Mouse (Mus musculus) heart, postnatal 4 days (tissue): Measurements from ENCODE around the gene Rtl5. TPM values are rescaled to one million over a fixed set of nuclear protein-coding genes. Genes with fewer than 3 reads are reported as not detected.

Experiments
- DNase-seq: peaks from one replicate; pipeline ENCODE4 v3.0.0; 2021
- total RNA-seq, 2 experiments: library from RNA; stranded (reverse); gene quantifications; 2 replicates each; pipeline ENCODE4 v1.2.3; 2021

The Rtl5 gene
- total RNA-seq, 2 experiments from 2014 or later = 3.9 to 4.2 TPM

DNA sequence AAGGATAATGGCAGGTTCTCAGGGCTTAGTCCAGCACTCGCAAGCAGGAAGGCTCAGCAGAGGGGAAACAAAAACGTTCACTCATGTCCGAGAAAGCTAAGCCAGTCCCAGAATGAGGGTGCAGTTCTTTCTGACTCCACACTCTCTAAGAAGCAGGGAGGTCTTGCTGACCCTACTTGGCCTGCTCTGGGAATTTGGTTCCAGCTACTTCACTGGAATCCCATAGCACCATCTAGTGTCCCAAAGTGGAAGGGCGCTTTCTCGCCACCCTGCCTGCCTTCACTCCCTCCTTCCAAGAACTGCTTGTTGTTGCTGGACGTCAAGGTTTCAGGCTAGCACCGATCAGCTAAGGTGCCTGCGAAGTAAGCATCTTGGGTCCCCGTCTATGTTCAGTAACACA is 5.0 kb downstream of the Rtl5 start:
- DNase-seq = peak; percentile 87

- DNase-seq = no peak
Observed at GRCm38 (mm10) chrX:102065213-102065775, 5.8 kb downstream of the Rtl5 start.

DNA sequence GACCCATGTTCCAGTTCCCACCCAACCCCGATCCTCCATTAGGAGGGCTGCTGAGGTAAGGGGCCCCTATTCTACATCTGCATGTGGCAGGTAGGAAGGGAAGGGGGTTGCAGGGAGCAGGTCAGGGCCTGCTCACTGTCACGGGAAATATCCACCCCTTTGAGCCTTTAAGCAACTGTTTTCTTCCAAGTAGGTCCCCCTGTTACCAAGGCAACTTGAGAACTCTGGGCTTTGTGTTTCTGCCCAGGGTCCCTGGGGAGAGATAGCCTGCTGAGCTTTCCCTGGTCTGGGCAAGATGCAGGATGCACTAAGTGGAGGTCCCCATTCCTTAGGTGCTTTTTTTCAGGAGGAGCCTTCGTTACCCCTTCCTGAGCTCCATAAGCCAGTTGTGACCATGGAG is 7.0 kb downstream of the Rtl5 start:
- DNase-seq = no peak

- peak; percentile 21 for DNase-seq
Observed at GRCm38 (mm10) chrX:102060891-102061290, 10.2 kb downstream of the Rtl5 start.

- DNase-seq = peak; percentile 16
Observed at GRCm38 (mm10) chrX:102060243-102060642, 10.9 kb downstream of the Rtl5 start.

DNA sequence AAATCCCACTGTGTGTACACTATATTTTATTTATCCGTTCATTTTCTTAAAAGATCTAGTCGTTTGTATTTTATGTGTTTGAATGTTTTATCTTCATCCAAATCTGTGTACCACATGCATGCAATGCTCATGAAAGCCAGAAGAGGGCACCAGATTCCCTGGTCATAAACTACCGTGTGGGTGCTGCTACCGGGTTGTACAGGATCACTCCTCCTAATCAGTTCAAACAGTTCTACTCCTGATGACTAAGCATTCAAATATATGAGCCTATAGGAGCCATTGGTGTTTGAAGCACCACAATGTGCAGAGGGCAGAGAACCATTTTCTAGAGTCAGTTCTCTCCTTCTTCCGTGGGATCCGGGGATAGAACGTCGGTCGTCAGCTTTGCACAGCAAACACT is 11.7 kb downstream of the Rtl5 start:
- DNase-seq = peak; percentile 17

DNA sequence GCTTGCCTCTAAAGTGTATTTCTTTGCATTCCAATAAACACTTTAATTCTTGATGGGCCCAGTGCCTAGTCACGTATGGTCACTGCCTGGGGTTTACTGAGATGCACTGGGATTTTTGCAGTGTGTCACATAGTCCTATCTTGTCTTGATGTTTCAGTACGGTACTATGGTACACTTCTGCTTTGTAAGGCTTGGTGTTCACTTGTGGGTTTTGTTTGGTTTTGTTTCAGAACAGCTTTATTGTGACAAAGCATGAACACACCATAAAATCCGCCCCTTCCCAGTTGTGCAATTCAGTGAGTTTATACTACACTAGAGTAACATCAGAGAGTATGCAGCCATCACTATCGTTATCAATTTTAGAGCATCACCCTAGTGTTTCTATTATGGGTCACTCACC is 17.1 kb downstream of the Rtl5 start:
- no peak for DNase-seq

DNA sequence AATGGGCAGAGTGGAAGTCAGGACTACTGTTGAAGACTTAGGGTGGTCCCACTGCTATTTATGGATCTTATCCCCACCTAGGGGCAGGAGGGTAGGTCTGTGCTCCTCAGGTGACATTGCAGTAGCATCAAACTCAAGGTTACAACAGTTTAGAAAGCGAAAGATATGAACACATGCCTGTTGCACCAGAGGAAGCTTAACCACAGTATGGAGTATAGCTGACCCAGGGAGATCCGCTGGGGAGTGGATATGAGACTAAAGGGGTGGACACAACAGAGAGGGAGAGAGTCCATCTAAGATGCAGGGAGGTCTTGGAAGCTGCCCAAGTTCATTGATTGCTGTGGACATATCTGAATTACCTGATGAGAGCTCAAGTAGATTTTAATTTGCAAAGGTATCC is 17.7 kb downstream of the Rtl5 start:
- no peak for DNase-seq

- DNase-seq = no peak
Observed at GRCm38 (mm10) chrX:102051225-102051624, 19.9 kb downstream of the Rtl5 start.

- no peak for DNase-seq
Observed at GRCm38 (mm10) chrX:102050552-102050951, 20.6 kb downstream of the Rtl5 start.

DNA sequence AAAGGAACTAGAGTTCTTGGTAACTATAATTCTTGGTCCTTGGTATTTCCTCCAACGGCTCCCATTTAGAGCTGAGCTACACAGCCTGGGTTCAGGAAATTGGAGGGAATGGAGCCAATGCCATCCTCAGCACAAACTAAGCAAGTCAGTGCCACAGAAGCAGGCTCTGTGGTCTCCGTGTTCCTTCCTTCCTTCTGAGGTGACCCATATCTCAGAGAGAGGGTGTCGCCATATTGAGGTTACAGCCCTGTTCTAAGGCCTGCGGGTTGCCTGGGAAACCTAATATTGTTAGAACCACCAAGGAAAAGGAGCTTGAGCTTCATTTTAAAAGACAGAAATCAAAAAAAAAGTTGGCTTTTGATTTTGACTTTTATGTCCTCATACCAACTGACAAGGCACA is 28.7 kb downstream of the Rtl5 start:
- no peak for DNase-seq

DNA sequence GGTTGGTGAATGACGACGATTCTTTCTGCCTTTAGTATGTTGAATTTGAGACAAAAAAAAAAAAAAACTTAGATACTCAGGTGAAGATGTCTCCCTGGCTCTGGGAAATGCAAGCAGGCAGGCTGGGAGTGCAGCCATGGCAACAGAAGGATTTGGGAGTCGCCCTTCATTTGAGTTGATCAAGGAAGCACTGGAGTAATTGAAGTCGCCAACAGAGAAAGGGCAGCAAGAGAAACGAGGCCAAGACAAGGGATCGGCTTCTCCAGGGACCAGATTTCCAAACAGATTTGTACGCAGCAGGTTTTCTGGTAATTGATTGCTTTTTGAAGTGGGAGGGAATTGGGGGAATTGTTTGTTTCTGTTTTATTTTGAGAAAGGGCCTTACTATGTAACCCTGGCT is 29.5 kb downstream of the Rtl5 start:
- no peak for DNase-seq

DNA sequence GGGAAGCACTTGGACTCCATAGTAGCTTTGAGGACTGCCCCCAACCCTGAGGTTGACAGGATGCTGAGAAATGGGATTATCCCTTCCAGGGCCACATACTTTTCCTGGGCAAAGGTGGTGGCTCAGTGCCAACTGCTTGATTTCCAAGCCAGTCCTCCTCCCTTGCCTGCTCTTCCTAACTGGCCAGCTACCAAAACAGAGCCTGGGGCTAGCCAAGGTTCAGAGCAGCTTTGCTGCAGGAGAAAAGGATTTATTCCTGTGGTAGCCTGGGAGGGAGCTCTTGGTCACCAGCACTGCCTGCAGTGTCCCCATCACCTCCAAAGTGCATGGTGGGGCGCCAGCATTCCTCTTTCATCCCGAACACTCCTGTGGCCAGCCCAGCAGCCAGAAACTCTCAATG is 33.6 kb downstream of the Rtl5 start:
- DNase-seq = peak; percentile 37

DNA sequence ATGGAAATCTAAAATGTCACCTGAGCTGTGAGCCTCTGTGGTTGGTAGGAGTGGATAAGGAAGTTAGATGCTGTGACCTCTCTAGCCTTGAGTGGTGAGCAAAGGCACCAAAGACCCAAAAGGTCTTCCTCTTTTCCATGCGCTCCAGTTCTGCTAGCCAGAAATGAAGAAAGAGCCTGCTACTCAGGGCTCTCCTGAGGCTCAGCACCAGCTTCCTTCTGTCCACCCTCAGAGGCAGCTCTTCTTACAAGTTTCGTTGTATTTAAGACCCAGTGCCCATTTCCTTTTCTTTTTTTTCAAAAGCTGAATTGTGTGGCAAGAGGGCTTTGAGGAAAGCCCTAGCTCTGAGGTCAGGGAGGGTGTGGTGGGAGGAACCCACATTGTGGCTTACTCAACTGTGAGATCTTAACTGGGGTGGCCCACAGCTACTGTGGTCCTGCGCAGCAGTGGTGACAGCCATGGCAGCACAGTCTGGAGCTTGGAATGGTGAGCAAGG is 34.2 kb downstream of the Rtl5 start:
- DNase-seq = no peak

DNA sequence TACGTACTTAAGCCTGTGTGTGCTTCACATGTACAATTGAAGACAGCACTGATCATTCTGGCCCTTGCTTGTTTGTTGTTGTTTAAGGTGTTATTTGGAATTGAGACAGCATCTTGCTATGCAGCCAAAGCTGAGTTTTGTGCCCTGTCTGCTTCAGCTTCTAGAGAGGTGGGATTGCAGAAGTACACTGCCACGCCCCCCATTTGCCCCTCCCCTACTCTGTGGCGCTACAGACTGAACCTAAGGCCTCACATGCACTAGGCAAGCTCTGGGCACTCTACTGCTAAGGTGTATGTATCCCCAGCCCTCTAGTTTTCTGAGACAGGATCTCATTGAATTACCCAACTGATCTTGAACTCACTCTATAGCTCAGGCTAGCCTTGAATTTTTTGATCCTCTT is 35.4 kb downstream of the Rtl5 start:
- DNase-seq = no peak

DNA sequence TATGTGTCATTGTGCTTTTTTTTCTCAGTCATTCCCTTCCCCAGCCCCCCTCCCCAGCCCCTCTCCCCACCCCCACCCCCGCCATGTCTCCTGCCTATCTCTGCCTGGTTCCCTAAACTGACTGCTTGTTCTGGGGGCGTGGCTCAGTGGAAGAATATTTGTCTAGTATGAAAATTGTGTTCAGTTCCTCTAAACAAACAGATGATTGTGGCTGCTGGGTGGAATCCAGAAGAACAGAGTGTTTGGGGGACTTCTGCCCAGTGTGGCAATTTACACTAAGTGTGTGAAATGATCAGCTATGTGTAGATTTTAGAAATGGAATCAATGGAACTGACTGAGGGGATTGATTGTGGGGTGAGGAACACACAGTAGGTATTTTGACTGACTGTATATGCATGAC is 37.5 kb downstream of the Rtl5 start:
- no peak for DNase-seq

GRCm38 (mm10) chrX:102032431-102032830 is 38.7 kb downstream of the Rtl5 start:
- no peak for DNase-seq

- peak; percentile 23 for DNase-seq
Observed at GRCm38 (mm10) chrX:102031851-102032250, 39.3 kb downstream of the Rtl5 start.

DNA sequence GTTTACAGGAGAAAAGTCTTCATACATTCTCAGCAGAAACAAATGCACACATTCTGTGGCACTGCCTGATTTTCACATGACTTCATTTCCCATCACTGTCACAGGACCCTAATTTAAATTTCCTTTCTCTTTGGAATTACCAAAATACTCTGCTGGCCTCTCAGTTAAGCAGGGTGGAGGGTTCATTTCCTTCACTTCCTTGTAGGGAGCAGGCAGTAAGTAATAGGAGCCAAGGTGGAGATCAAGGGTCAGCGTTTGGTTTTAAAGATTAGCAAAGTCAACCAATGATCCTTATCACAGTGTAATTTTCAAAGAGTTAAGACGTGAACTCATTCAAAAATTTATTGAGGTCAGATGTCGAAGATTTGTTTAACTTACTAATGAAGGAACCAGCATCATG is 46.1 kb downstream of the Rtl5 start:
- no peak for DNase-seq

- DNase-seq = no peak
Observed at GRCm38 (mm10) chrX:102019471-102020240, 51.4 kb downstream of the Rtl5 start.

- DNase-seq = no peak
Observed at GRCm38 (mm10) chrX:102018890-102019289, 52.2 kb downstream of the Rtl5 start.

- DNase-seq = peak; percentile 15
Observed at GRCm38 (mm10) chrX:102017213-102017923, 53.7 kb downstream of the Rtl5 start.
